Mouse (Mus musculus) layer of hippocampus, postnatal 25 days (tissue): ENCODE measurements at regions not wholly inside any gene's neighbourhood (a gene's known extent, or its start where the extent isn't known, plus 50 kb on each side); places are given as distances from the start of the nearest gene placed in this dataset.

Experiments
- DNase-seq, 2 experiments: peaks; one replicate each; pipeline ENCODE4 v3.0.0; 2022; ENCODE audit warnings: mixed read lengths in 2 of 2, low spot score in 1 of 2; ENCODE audit errors: extremely low spot score in 1 of 2

GRCm38 (mm10) chr1:190526634-190527033 is 356.1 kb upstream of the Prox1 start:
- DNase-seq: no peak

- DNase-seq: no peak
Measured at GRCm38 (mm10) chr1:190526046-190526445, 355.5 kb upstream of the Prox1 start.

DNA sequence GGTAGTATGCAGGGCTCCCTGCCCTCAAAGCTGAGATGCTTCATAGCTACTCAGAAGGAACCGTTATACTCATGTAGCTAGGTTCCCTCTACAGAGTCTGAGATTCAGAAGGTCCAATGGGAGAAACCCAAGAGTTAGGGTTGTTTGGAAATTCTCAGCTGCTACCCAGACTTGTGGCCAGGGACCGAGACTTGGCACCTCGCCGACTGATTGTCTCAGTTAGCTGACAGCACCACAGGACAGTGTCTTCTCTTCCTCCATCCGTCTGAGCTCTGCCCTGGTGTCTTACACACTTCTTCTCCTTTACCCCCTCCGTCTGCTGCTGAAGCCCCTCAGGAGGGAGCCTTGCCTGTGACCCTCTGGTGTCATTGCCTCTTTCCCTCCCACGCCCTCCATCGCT is 329.6 kb upstream of the Prox1 start:
- no peak for DNase-seq

GRCm38 (mm10) chr1:190497474-190497873 is 327.0 kb upstream of the Prox1 start:
- DNase-seq: no peak

DNA sequence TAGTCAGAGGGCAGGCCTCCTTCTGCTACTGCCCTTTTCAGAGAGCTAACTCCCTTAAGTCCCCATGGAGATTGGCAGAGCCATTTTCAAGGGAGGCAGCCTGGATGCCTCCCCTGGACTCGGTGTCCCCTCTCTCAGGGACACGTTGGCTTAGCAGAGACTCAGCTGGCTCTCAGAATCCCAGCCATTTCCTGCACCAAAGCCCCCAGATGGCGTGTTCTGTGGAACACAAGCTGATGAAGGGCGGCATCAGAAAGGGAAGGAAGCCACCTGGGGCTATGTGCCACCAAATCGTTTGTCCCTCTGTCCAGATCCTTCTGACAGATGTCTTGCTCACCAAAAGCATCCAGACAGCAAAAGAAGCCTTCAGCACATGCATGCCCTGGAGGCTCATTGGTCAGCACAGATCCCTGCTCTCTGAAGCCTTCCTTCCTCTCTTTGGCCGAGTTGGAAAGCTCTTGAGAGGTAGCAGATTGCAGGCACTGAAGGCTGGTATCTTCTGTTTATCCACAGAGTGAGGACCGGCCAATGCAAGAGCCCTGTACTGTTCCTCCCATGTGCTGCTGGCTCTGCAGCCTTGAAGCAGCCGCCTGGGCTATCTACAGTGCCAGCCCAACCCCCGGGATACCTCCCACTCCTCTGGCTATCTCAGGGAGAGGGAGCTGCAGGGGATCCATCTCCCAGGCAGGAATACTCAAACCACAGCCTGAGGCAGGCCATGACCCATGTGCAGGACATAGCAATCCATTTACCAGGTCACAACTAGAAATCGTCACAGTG is 325.4 kb upstream of the Prox1 start:
- peak; percentile 11 to 27 for DNase-seq

GRCm38 (mm10) chr1:190486551-190487104 is 316.1 kb upstream of the Prox1 start:
- DNase-seq: no peak

GRCm38 (mm10) chr1:190483366-190483765 is 312.9 kb upstream of the Prox1 start:
- DNase-seq: no peak

DNA sequence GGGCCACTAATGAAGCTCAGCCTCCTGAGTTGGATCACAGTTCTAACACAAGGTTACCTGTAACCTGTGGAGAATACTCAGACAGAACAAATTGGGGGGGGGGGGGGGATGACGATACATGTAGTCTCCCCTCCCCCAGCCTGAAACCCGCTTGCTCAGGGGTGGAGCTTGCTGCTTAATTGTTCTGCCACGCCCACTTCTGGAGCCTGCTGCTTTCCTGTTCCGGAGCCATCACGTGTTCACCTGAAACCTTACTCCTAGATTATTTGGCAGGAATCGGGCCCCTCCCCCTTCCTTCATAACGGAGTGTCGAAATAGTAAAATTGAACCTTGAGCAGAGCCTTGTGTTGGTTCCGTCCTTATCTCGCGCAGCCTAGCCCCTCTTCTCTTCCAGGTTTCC is 310.6 kb upstream of the Prox1 start:
- no peak for DNase-seq

GRCm38 (mm10) chr1:190480601-190481000 is 310.1 kb upstream of the Prox1 start:
- no peak for DNase-seq

GRCm38 (mm10) chr1:190472761-190473160 is 302.2 kb upstream of the Prox1 start:
- DNase-seq: no peak

DNA sequence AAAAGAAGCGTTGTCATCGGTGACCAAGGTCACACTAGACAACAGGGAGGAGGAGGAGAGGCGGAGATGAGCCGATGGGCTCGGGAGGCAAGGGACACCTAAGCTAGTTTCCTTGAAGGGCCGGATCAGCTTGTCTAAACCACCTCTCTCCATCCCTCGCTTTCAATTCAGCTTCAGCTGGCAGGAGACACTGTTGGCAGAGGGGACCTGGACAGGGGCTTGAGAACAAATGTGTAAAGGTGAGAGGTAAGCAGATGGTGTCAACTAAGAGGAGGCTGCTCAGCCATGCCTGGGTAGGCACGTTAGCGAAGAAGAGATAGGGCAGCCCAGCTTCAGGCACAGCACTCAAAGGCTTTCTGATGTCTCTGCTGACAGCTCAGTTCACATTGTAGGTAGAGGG is 299.8 kb upstream of the Prox1 start:
- DNase-seq: no peak

- DNase-seq: no peak
Measured at GRCm38 (mm10) chr1:190457541-190458061, 287.1 kb upstream of the Prox1 start.

DNA sequence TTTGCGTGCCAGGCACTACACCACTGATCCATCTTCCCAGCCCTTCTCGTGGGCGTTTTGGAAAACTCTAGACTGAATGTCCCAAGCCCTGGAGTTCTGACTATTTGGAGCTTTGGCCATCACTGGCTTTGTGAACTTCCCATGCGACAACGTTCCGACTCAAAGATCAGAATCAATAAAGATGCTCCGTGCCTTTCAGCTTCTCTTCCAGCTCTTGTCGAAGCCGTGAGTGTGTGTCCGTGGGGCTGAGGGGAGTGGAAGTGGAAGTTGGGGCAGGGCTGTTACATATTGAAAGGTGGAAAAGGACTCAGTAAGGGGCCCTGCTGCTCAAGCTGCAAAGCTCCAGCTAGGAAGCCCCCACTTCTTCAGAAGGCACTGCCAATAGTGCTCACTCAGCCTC is 283.0 kb upstream of the Prox1 start:
- DNase-seq: no peak

GRCm38 (mm10) chr1:190452115-190452842 is 281.8 kb upstream of the Prox1 start:
- no peak for DNase-seq

DNA sequence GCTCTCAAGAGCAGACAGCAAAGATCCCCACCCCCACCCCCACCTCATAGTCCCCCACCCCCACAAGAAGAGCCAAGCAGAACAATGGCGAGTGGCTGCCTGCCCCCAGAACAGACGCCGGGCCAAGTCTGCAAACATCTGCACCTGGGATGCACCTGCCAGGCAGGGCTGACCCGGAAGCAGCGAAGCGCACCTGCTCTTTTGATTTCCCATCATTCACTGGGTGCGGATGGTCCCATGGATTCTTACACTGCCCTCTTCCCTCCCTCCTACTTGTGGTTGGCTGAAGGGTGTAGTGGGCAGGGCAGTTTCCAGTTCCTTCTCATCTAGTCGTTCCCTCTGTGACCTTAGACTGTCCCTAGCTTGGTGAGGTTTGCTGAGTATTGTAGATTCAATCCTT is 277.7 kb upstream of the Prox1 start:
- no peak for DNase-seq

GRCm38 (mm10) chr1:190447253-190447652 is 276.7 kb upstream of the Prox1 start:
- DNase-seq: no peak

DNA sequence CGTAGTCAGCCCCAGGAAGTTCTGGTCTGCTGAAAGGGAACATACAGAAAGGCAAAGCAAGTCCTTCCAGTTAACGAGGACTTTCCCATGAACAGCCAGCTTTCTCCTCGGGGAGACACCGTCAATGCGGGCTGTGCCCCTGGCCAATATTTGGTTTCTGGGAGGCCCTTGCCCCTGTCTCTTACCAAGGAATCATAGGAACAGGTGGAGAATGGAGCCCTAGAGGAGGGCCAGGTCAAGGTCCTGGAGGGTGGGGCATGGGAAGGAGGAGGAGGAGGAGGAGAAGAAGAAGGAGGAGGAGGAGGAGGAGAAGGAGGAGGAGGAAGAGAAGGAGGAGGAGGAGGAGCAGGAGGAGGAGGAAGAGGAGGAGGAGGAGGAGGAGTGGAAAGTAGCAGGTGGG is 276.2 kb upstream of the Prox1 start:
- DNase-seq: no peak

GRCm38 (mm10) chr1:190444366-190444765 is 273.9 kb upstream of the Prox1 start:
- DNase-seq: no peak

GRCm38 (mm10) chr1:190443234-190443633 is 272.7 kb upstream of the Prox1 start:
- no peak for DNase-seq

- no peak for DNase-seq
Measured at GRCm38 (mm10) chr1:190442166-190442565, 271.7 kb upstream of the Prox1 start.

- no peak for DNase-seq
Measured at GRCm38 (mm10) chr1:190438789-190439188, 268.3 kb upstream of the Prox1 start.
